Mouse (Mus musculus): ENCODE data around the gene Igsf3. TPM values are rescaled to one million over a fixed set of nuclear protein-coding genes. Genes with fewer than 3 reads are reported as not detected.

Gene Igsf3
- polyA plus RNA-seq (2012; rRNA removed), result 2.0 and 2.3 TPM in 2 replicates

GRCm38 (mm10) chr3:101376538-101377247 is at the start of gene Igsf3:
Gene Igsf3, plus strand, starts transcription at chr3:101377083.

Other genes with a start within 250 kb of the Igsf3 start
- 0.21 and 0.29 TPM in 2 replicates for gene Cd2, start 89.1 kb upstream of the Igsf3 start, polyA plus RNA-seq (2012; rRNA removed)
- gene Atp1a1, start 227.6 kb downstream of the Igsf3 start, polyA plus RNA-seq (2012; rRNA removed), result 115 and 118 TPM in 2 replicates

Measured in stomach, adult 2 months (tissue).